In genomic region chr12:85502682-85503081, GRCm38 (mm10) we compare ENCODE assay signal across 16 mouse cellular contexts.
"Had no signal": no experiment of that assay in that cellular context is flagged by ENCODE, and none has a peak within 500 bp of the region (broad histone marks: within the 10 kb centered on the region; RNA-seq: fewer than 3 reads in every experiment).

No protein-coding gene starts in this region.

- H3K27me3 ChIP-seq: neural tube, embryonic 13.5 days; neural tube, embryonic 15.5 days; stomach, embryonic 15.5 days had no signal

- DNase-seq: retina, postnatal 1 day; right cerebral cortex, adult 18-20 months; right cerebral cortex, postnatal 14 days; right cerebral cortex, postnatal 25 days; right cerebral cortex, postnatal 4 days; spleen, adult 18-20 months; thymus, adult 18-20 months; thymus, adult 2 months; thymus, postnatal 14 days; thymus, postnatal 25 days; thymus, postnatal 36 days; thymus, postnatal 4 days had no signal

- H3K4me3 ChIP-seq: neural tube, embryonic 13.5 days; neural tube, embryonic 15.5 days; stomach, embryonic 15.5 days had no signal

- H3K27ac ChIP-seq: neural tube, embryonic 13.5 days; neural tube, embryonic 15.5 days; stomach, embryonic 15.5 days; stomach, postnatal 0 days had no signal

- H3K4me1 ChIP-seq: stomach, embryonic 15.5 days had no signal

- H3K9ac ChIP-seq: neural tube, embryonic 13.5 days; neural tube, embryonic 15.5 days; stomach, embryonic 15.5 days had no signal

- H3K9me3 ChIP-seq: neural tube, embryonic 15.5 days had no signal

- H3K36me3 ChIP-seq: neural tube, embryonic 13.5 days; neural tube, embryonic 15.5 days; stomach, embryonic 15.5 days had no signal
